Mouse (Mus musculus) ES-E14 (cell line): ENCODE data around the gene Oxsr1.

Experiments
- HCFC1 ChIP-seq: IDR thresholded peaks from 2 replicates; pipeline ENCODE4 v1.6.1; 2012; ENCODE audit warnings: low read length, inconsistent platforms, borderline replicate concordance; ENCODE audit not compliant: insufficient read depth
- MAFK ChIP-seq: IDR thresholded peaks from 2 replicates; pipeline ENCODE4 v1.6.1; 2014; ENCODE audit warnings: mild to moderate bottlenecking, low read depth, low read length, inconsistent platforms; ENCODE audit not compliant: insufficient read depth
- ZNF384 ChIP-seq: IDR thresholded peaks from 2 replicates; pipeline ENCODE4 v1.6.1; 2012; ENCODE audit warnings: low read depth, low read length, inconsistent platforms

- TF ChIP-seq ZNF384, result no peak
- TF ChIP-seq MAFK, result no peak
- TF ChIP-seq HCFC1, result no peak
Observed at GRCm38 (mm10) chr9:119350531-119350930, 28.3 kb upstream of the Oxsr1 start.
